Mouse (Mus musculus): ENCODE measurements around the gene Pak6.

Gene Pak6

GRCm38 (mm10) chr2:118729194-118729593, 66.1 kb downstream of the Pak6 start:
- CTCF ChIA-PET, result interaction anchor here (0.6 to 3.3 kb wide), 8 partner anchors 29 to 242 kb away, joined by 4 to 23 read pairs (median 6); no protein-coding TSS in a partner anchor
- POLR2A ChIA-PET, result interaction anchor here in 1 of 4 experiments (1.6 kb wide), 1 partner anchor 16 kb away, joined by 3 read pairs; the partner anchor contains the start of gene Inafm2

- CTCF ChIA-PET, result interaction anchor here (0.6 to 3.3 kb wide), 21 partner anchors 19 to 459 kb away, joined by 3 to 23 read pairs (median 4); partner anchors contain the start of gene Bahd1 (in 1 of the 4)
- POLR2A ChIA-PET, result interaction anchor here in 1 of 4 experiments (1.0 kb wide), 1 partner anchor 92 kb away, joined by 3 read pairs; no protein-coding TSS in a partner anchor
Observed at GRCm38 (mm10) chr2:118729816-118730621, 66.9 kb downstream of the Pak6 start.

GRCm38 (mm10) chr2:118730622-118730915, 67.5 kb downstream of the Pak6 start:
- ChIA-PET POLR2A (interaction anchor here in 1 of 4 experiments (1.0 kb wide), 1 partner anchor 93 kb away, joined by 3 read pairs; no protein-coding TSS in a partner anchor), CTCF (interaction anchor here (0.6 to 3.3 kb wide), 21 partner anchors 14 to 459 kb away, joined by 3 to 23 read pairs (median 3); no protein-coding TSS in a partner anchor)

GRCm38 (mm10) chr2:118731981-118732380, 68.9 kb downstream of the Pak6 start:
- ChIA-PET CTCF (interaction anchor here in 1 of 4 experiments (0.5 to 0.6 kb wide), 2 partner anchors 15 to 36 kb away, joined by 3 read pairs; no protein-coding TSS in a partner anchor), POLR2A (interaction anchor here in 1 of 4 experiments (0.7 kb wide), 1 partner anchor 28 kb away, joined by 3 read pairs; the partner anchor contains the start of gene Ankrd63)

- POLR2A ChIA-PET, result no interaction called here
- CTCF ChIA-PET, result no interaction called here
Observed at GRCm38 (mm10) chr2:118733341-118733740, 70.2 kb downstream of the Pak6 start.

- CTCF ChIA-PET, result no interaction called here
Observed at GRCm38 (mm10) chr2:118740341-118740740, 77.2 kb downstream of the Pak6 start.

GRCm38 (mm10) chr2:118741183-118741582, 78.1 kb downstream of the Pak6 start:
- POLR2A ChIA-PET, result no interaction called here
- CTCF ChIA-PET, result interaction anchor here in 1 of 4 experiments (0.9 to 1.9 kb wide), 2 partner anchors 23 to 103 kb away, joined by 4 to 7 read pairs; no protein-coding TSS in a partner anchor

More at GRCm38 (mm10) chr2:118740341-118740740, 77.2 kb downstream of the Pak6 start:
- POLR2A ChIA-PET, result no interaction called here

GRCm38 (mm10) chr2:118743261-118743943, 80.3 kb downstream of the Pak6 start:
- POLR2A ChIA-PET, result interaction anchor here in 1 of 4 experiments (1.2 kb wide), 1 partner anchor 19 kb away, joined by 3 read pairs; no protein-coding TSS in a partner anchor

GRCm38 (mm10) chr2:118744621-118745020, 81.5 kb downstream of the Pak6 start:
- ChIA-PET CTCF (interaction anchor here in 3 of 4 experiments (1.0 to 3.1 kb wide), 6 partner anchors 15 to 138 kb away, joined by 3 to 19 read pairs (median 4); partner anchors contain the start of gene Ccdc9b (in 2 of the 3)), POLR2A (interaction anchor here (0.5 to 2.0 kb wide), 7 partner anchors 19 to 123 kb away, joined by 3 to 7 read pairs (median 4); partner anchors contain the start of gene Knstrn (in 1 of the 4))

More at GRCm38 (mm10) chr2:118743261-118743943, 80.3 kb downstream of the Pak6 start:
- CTCF ChIA-PET, result interaction anchor here in 2 of 4 experiments (0.5 to 1.9 kb wide), 5 partner anchors 8 to 275 kb away, joined by 3 to 7 read pairs (median 3); no protein-coding TSS in a partner anchor

- POLR2A ChIA-PET, result interaction anchor here (0.5 to 2.0 kb wide), 15 partner anchors 13 to 151 kb away, joined by 3 to 7 read pairs (median 3); partner anchors contain the start of genes Ccdc9b (in 1 of the 4), Disp2 (in 1 of the 4), Ivd (in 1 of the 4) and Knstrn (in 1 of the 4)
- CTCF ChIA-PET, result interaction anchor here in 3 of 4 experiments (0.8 to 3.1 kb wide), 8 partner anchors 14 to 138 kb away, joined by 3 to 19 read pairs (median 4); partner anchors contain the start of gene Ccdc9b (in 2 of the 3)
Observed at GRCm38 (mm10) chr2:118745232-118745884, 82.3 kb downstream of the Pak6 start, which contains the start of gene Inafm2. Inafm2 (plus strand) TSS chr2:118745758.

GRCm38 (mm10) chr2:118745915-118746901, 83.1 kb downstream of the Pak6 start:
- CTCF ChIA-PET, result interaction anchor here (0.5 to 3.1 kb wide), 18 partner anchors 13 to 372 kb away, joined by 3 to 19 read pairs (median 4); partner anchors contain the start of gene Ccdc9b (in 2 of the 4)
- POLR2A ChIA-PET, result interaction anchor here in 3 of 4 experiments (0.6 to 2.0 kb wide), 11 partner anchors 14 to 150 kb away, joined by 3 to 7 read pairs (median 4); partner anchors contain the start of genes Ccdc9b (in 1 of the 3), Knstrn (in 1 of the 3) and Plcb2 (in 1 of the 3)

GRCm38 (mm10) chr2:118747301-118747960, 84.3 kb downstream of the Pak6 start:
- CTCF ChIA-PET, result interaction anchor here (0.5 to 3.1 kb wide), 12 partner anchors 12 to 374 kb away, joined by 3 to 19 read pairs (median 4); partner anchors contain the start of gene Ccdc9b (in 1 of the 4)
- POLR2A ChIA-PET, result interaction anchor here (0.6 to 1.8 kb wide), 9 partner anchors 13 to 132 kb away, joined by 3 to 7 read pairs (median 3); partner anchors contain the start of gene Ccdc9b (in 1 of the 4)

Measured in embryonic stem cell, embryonic (primary cell).